Mouse (Mus musculus) megakaryocyte, embryonic 14.5 days (primary cell): ENCODE measurements around the gene Xntrpc. TPM values are rescaled to one million over a fixed set of nuclear protein-coding genes. Genes with fewer than 3 reads are reported as not detected.

Source experiments
- H3K27me3 ChIP-seq: replicated peaks from 2 replicates; pipeline ENCODE3; 2012; ENCODE audit warnings: inconsistent platforms
- H3K36me3 ChIP-seq: replicated peaks from 2 replicates; pipeline ENCODE3; 2012; ENCODE audit warnings: low read length, inconsistent platforms, mixed read lengths
- H3K4me1 ChIP-seq: 2 replicates; pipeline ENCODE4 v1.6.1; 2012; ENCODE audit warnings: inconsistent platforms
- H3K4me3 ChIP-seq: replicated peaks from 2 replicates; pipeline ENCODE3; 2012; ENCODE audit warnings: moderate library complexity, mild to moderate bottlenecking, inconsistent platforms
- H3K9me3 ChIP-seq: 2 replicates; pipeline ENCODE4 v1.6.1; 2012; ENCODE audit warnings: inconsistent platforms
- FLI1 ChIP-seq: IDR thresholded peaks from 2 replicates; pipeline ENCODE4 v1.6.1; 2012; ENCODE audit warnings: low read length, inconsistent platforms, mixed read lengths
- GATA1 ChIP-seq: IDR thresholded peaks from 3 replicates; pipeline ENCODE4 v1.6.1; 2012; ENCODE audit warnings: mixed read lengths, low read length, inconsistent platforms, borderline replicate concordance
- polyA plus RNA-seq: library from polyadenylated mRNA; stranded (reverse); fragments of >175 nt; gene quantifications from 2 replicates; pipeline ENCODE4 v1.2.3, GENCODE M21; 2012; ENCODE audit warnings: low replicate concordance; ENCODE audit not compliant: insufficient read depth

Xntrpc gene
- polyA plus RNA-seq, 1 experiment = 0.51 TPM

- H3K4me3 ChIP-seq = no peak overlapping the region
- no peak for TF ChIP-seq FLI1
- TF ChIP-seq GATA1 = no peak
- H3K27me3 ChIP-seq = peaks cover 3% of the 10 kb centered on the region
- H3K36me3 ChIP-seq = peaks cover 73% of the 10 kb centered on the region
- no peaks in the 10 kb centered on the region for H3K9me3 ChIP-seq
- H3K4me1 ChIP-seq = peaks cover 7% of the 10 kb centered on the region; the same call in 1 of the 2 replicates
Measured at GRCm38 (mm10) chr7:102120326-102120725, 54.8 kb downstream of the Xntrpc start.

- Histone ChIP-seq H3K4me3 (no peak overlapping the region), H3K4me1 (no peaks in the 10 kb centered on the region; the same call in 1 of the 2 replicates), H3K27me3 (no peaks in the 10 kb centered on the region), H3K9me3 (no peaks in the 10 kb centered on the region), H3K36me3 (peaks cover 97% of the 10 kb centered on the region)
- no peak for TF ChIP-seq FLI1
- TF ChIP-seq GATA1 = no peak
Measured at GRCm38 (mm10) chr7:102132395-102132794, 66.9 kb downstream of the Xntrpc start.

- no peaks in the 10 kb centered on the region for H3K27me3 ChIP-seq
- H3K36me3 ChIP-seq = peaks cover 99% of the 10 kb centered on the region
- no peak overlapping the region for H3K4me3 ChIP-seq
- H3K9me3 ChIP-seq = no peaks in the 10 kb centered on the region
- no peak for TF ChIP-seq FLI1
- peaks cover 6% of the 10 kb centered on the region; the same call in 1 of the 2 replicates for H3K4me1 ChIP-seq
Measured at GRCm38 (mm10) chr7:102137464-102137863, 72.0 kb downstream of the Xntrpc start.

- Histone ChIP-seq H3K36me3 (peaks cover 97% of the 10 kb centered on the region), H3K9me3 (no peaks in the 10 kb centered on the region), H3K27me3 (no peaks in the 10 kb centered on the region), H3K4me3 (no peak overlapping the region), H3K4me1 (peaks cover 6% of the 10 kb centered on the region; the same call in 1 of the 2 replicates)
- no peak for TF ChIP-seq GATA1
- TF ChIP-seq FLI1 = no peak
Measured at GRCm38 (mm10) chr7:102137898-102138297, 72.4 kb downstream of the Xntrpc start.

Other genes starting within 250 kb of the Xntrpc start
- 0.29 TPM in 1 of 2 replicates, not detected in the other for gene Phox2a, start 247.4 kb upstream of the Xntrpc start, polyA plus RNA-seq
- 78.9 and 135 TPM in 2 replicates for gene Inppl1, start 227.5 kb upstream of the Xntrpc start, polyA plus RNA-seq
- 0.77 TPM in 1 of 2 replicates, not detected in the other for gene Folr2, start 208.5 kb upstream of the Xntrpc start, polyA plus RNA-seq
- 31.8 and 36.2 TPM in 2 replicates for gene Anapc15, start 202.0 kb upstream of the Xntrpc start, polyA plus RNA-seq
- gene Folr1, start 194.9 kb upstream of the Xntrpc start, polyA plus RNA-seq = not detected in 2 replicates
- 156 and 181 TPM in 2 replicates for gene Lamtor1, start 159.8 kb upstream of the Xntrpc start, polyA plus RNA-seq
- gene Tomt, start 159.4 kb upstream of the Xntrpc start, polyA plus RNA-seq = not detected in 2 replicates
- gene Lrrc51, start 131.8 kb upstream of the Xntrpc start, polyA plus RNA-seq = not detected in 2 replicates
- gene Numa1, start 131.6 kb upstream of the Xntrpc start, polyA plus RNA-seq = 57.5 and 58.2 TPM in 2 replicates
- 24.3 and 28.3 TPM in 2 replicates for gene Il18bp, start 47.0 kb upstream of the Xntrpc start, polyA plus RNA-seq
- 2.8 TPM in 1 of 2 replicates, not detected in the other for gene Rnf121, start 244 bp upstream of the Xntrpc start, polyA plus RNA-seq
- 4.0 and 5.4 TPM in 2 replicates for gene Xndc1, start 202 bp upstream of the Xntrpc start, polyA plus RNA-seq
- not detected in 2 replicates for gene Trpc2, start 17.4 kb downstream of the Xntrpc start, polyA plus RNA-seq
- not detected in 2 replicates for gene Art1, start 36.0 kb downstream of the Xntrpc start, polyA plus RNA-seq
- not detected in 2 replicates for gene Art5, start 43.8 kb downstream of the Xntrpc start, polyA plus RNA-seq
- 0.18 TPM in 1 of 2 replicates, not detected in the other for gene Chrna10, start 51.1 kb downstream of the Xntrpc start, polyA plus RNA-seq
- 0.81 and 1.1 TPM in 2 replicates for gene Nup98, start 144.5 kb downstream of the Xntrpc start, polyA plus RNA-seq
- 8.0 and 17.3 TPM in 2 replicates for gene Pgap2, start 144.5 kb downstream of the Xntrpc start, polyA plus RNA-seq
- 210 and 238 TPM in 2 replicates for gene Rhog, start 190.3 kb downstream of the Xntrpc start, polyA plus RNA-seq
- gene Stim1, start 202.1 kb downstream of the Xntrpc start, polyA plus RNA-seq = 106 and 312 TPM in 2 replicates